Mouse (Mus musculus): ENCODE measurements around the gene Pfkl. TPM values are rescaled to one million over a fixed set of nuclear protein-coding genes. Genes with fewer than 3 reads are reported as not detected.

Gene Pfkl
- polyA plus RNA-seq, 1 experiment from 2014 or later, result 108 TPM

DNA sequence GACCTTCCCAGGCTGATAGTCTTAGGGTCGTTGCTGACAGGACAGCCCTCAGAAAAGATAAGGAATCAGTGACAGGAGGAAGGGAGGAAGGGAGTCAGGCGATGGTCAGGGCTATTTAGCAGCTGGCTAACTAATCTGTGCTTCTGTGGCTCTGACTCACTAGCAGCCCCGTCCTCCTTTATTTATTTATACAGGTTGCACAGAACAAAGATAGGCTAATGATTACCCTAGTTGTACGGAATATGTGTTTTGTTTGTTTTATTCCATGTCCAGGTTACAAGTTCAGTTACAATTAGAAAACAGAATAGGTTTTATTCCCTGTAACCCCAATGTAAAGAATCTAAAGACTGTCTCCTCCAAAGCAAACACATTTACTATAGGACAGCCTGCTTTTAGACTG, 34.2 kb downstream of the Pfkl start:
- Histone ChIP-seq H3K9ac (replicated peaks; ENCODE audit: low read length) (no peak overlapping the region), H3K27me3 (ENCODE audit: control insufficient read depth, insufficient read depth, low read length) (no peaks in the 10 kb centered on the region), H3K4me1 (ENCODE audit: control insufficient read depth, insufficient read depth, low read length) (no peaks in the 10 kb centered on the region), H3K27ac (replicated peaks; ENCODE audit: low read depth, low read length) (no peak overlapping the region), H3K36me3 (replicated peaks; ENCODE audit: control insufficient read depth, insufficient read depth, low read depth, low read length) (no peaks in the 10 kb centered on the region; the same call in 1 of the 2 replicates), H3K9me3 (replicated peaks; ENCODE audit: control insufficient read depth, low read length) (no peaks in the 10 kb centered on the region), H3K4me3 (ENCODE audit: low read depth, low read length) (no peak overlapping the region), H3K4me2 (ENCODE audit: low read depth, low read length) (no peak overlapping the region)
- 51% methylated on average over 4 of the region's 4 CpGs for WGBS
- no peak for ATAC-seq (replicated peaks; ENCODE audit: insufficient number of reproducible peaks, low FRiP score, low TSS enrichment, low read depth)
- no peak for DNase-seq (ENCODE audit: low spot score)

DNA sequence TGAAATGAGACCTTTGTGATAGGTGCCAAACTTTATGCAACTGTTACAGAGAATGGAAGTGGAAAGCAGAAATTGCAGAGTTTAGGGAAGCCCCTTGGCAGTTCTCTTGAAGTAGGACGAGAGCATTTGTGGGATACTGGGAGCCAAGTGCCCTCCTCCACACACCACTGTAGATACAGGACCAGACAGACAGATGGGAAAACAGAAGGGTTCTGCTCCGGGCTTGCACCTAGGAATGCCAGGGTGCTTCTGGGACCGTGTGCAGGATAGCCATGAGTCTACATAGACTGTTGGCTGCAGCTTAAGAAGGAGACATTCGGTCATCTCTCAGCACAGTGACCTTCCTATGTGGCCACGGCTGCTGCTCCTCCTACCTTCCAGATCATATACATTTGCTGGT, 35.1 kb downstream of the Pfkl start:
- Histone ChIP-seq H3K36me3 (replicated peaks; ENCODE audit: control insufficient read depth, insufficient read depth, low read depth, low read length) (no peaks in the 10 kb centered on the region; the same call in 1 of the 2 replicates), H3K27ac (replicated peaks; ENCODE audit: low read depth, low read length) (no peak overlapping the region), H3K4me2 (ENCODE audit: low read depth, low read length) (no peak overlapping the region), H3K4me3 (ENCODE audit: low read depth, low read length) (no peak overlapping the region), H3K9me3 (replicated peaks; ENCODE audit: control insufficient read depth, low read length) (no peaks in the 10 kb centered on the region), H3K9ac (replicated peaks; ENCODE audit: low read length) (no peak overlapping the region), H3K27me3 (ENCODE audit: control insufficient read depth, insufficient read depth, low read length) (peaks cover 6% of the 10 kb centered on the region), H3K4me1 (ENCODE audit: control insufficient read depth, insufficient read depth, low read length) (no peaks in the 10 kb centered on the region)
- ATAC-seq (replicated peaks; ENCODE audit: insufficient number of reproducible peaks, low FRiP score, low TSS enrichment, low read depth) (no peak), DNase-seq (ENCODE audit: low spot score) (no peak)
- 72% methylated on average over 5 of the region's 5 CpGs for WGBS

DNA sequence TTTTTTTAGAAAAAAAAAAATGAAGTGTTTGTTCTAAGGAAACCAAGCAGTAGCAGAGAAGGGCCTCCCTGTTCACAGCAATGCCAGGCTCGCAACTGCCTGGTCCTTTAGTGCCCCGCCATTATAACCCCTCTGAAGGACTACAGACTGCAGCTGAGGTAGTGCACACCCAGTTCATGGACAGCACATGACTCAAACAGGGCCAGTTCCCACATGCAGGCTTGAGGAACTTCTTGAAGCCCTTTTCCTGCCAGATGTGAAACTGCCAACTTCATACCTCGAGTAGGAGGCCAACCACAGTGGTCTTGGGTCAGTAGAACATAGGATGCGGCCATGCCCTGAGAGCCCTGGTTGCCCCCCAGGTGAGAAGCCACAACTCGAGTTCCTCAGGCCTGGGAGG, 35.6 kb downstream of the Pfkl start:
- ATAC-seq (replicated peaks; ENCODE audit: insufficient number of reproducible peaks, low FRiP score, low TSS enrichment, low read depth) (no peak), DNase-seq (ENCODE audit: low spot score) (no peak)
- H3K9me3 ChIP-seq (replicated peaks; ENCODE audit: control insufficient read depth, low read length), result no peaks in the 10 kb centered on the region
- H3K4me1 ChIP-seq (ENCODE audit: control insufficient read depth, insufficient read depth, low read length), result no peaks in the 10 kb centered on the region
- H3K4me3 ChIP-seq (ENCODE audit: low read depth, low read length), result no peak overlapping the region
- H3K27ac ChIP-seq (replicated peaks; ENCODE audit: low read depth, low read length), result no peak overlapping the region
- H3K27me3 ChIP-seq (ENCODE audit: control insufficient read depth, insufficient read depth, low read length), result peaks cover 10% of the 10 kb centered on the region
- no peak overlapping the region for H3K4me2 ChIP-seq (ENCODE audit: low read depth, low read length)
- no peak overlapping the region for H3K9ac ChIP-seq (replicated peaks; ENCODE audit: low read length)
- H3K36me3 ChIP-seq (replicated peaks; ENCODE audit: control insufficient read depth, insufficient read depth, low read depth, low read length), result no peaks in the 10 kb centered on the region; the same call in 1 of the 2 replicates
- 75% methylated on average over 5 of the region's 5 CpGs for WGBS

DNA sequence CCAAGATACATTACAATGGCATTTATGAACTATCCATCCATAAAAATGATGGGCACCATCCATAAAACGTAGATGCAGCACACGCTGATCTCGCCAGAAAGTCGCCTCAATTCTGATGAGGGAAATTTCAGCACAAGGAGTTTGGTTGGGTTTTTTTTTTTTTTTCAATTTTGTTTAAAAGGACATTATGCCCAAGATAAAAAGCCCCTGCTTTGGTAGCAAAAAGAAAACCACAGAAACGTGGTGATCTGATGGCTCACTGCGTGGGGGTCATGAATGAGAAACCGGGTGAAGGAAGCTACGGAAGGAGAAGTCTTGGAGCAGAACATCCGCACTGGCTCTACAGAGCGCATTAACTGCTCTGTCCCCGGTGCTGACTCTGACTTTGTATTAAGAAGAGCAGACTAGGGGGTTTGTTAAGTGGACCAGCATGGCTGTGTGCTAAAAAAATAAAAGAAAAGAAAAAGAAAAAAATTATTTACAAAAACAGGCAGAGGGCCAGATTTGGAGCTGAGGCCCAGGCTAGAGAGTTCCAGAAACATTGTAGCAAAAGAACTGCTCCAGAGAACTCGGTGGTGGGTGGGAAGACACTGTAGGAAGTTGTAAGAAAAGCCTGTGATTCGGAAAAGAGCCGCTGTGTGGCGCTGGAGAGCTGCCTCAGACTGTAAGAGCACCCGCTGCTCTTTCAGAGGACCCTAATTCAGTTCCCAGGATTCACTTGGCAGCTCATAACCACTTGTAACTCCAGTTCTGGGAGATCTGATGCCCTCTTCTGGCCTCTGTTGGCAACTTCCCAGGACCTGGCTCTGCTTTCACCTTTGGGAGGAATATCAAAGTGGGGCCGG, 38.0 kb downstream of the Pfkl start:
- ATAC-seq (replicated peaks; ENCODE audit: insufficient number of reproducible peaks, low FRiP score, low TSS enrichment, low read depth) (no peak), DNase-seq (ENCODE audit: low spot score) (peak; percentile 51)
- Histone ChIP-seq H3K27ac (replicated peaks; ENCODE audit: low read depth, low read length) (no peak overlapping the region), H3K9ac (replicated peaks; ENCODE audit: low read length) (no peak overlapping the region), H3K4me2 (ENCODE audit: low read depth, low read length) (no peak overlapping the region), H3K36me3 (replicated peaks; ENCODE audit: control insufficient read depth, insufficient read depth, low read depth, low read length) (no peaks in the 10 kb centered on the region), H3K4me3 (ENCODE audit: low read depth, low read length) (no peak overlapping the region), H3K27me3 (ENCODE audit: control insufficient read depth, insufficient read depth, low read length) (peaks cover 18% of the 10 kb centered on the region), H3K9me3 (replicated peaks; ENCODE audit: control insufficient read depth, low read length) (no peaks in the 10 kb centered on the region), H3K4me1 (ENCODE audit: control insufficient read depth, insufficient read depth, low read length) (no peaks in the 10 kb centered on the region)
- WGBS, result 63% methylated on average over 17 of the region's 17 CpGs

DNA sequence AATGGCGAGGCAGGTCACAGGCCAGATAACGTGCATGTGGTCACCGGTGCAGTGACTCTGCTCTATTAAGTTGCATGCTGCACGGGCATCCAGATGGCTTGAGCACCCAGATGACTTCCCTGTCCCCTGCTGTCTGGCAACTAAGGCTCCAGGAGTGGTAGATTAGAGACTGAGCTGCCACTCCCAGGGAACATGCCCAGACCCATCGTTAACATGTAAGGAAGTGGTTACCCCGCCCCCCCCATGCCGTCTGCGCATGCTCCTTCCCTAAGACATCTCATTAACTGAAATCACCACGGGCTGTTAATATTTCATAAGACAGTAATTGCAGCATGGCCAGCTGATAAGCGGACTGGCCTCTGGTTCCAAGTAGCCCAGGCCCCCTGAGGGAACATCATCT, 38.7 kb downstream of the Pfkl start:
- no peak for DNase-seq (ENCODE audit: low spot score)

DNA sequence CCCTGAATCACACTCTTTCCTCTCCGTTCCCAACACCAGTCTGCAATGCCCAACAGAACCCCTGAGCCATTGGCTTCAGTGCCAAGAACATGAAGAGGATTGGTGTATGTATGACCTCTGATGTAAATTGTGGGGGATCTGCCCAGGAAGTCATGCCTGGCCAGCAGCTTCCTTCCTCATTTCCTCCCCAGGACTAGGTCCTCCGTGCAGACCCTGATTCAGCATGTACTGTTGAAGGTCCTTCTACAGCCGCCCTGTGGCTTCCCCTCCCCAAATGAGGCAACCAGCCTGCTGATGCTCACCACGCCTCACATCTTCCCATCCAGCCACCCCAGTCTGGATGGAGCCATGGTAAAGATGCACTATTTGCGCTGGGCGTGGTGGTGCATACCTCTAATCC, 39.4 kb downstream of the Pfkl start, which contains the start of gene Trpm2:
Gene Trpm2 (minus strand): TSS at position 83 of the 400 bp plus-strand sequence.
- no peak for ATAC-seq (replicated peaks; ENCODE audit: insufficient number of reproducible peaks, low FRiP score, low TSS enrichment, low read depth)
- Histone ChIP-seq H3K9me3 (replicated peaks; ENCODE audit: control insufficient read depth, low read length) (no peaks in the 10 kb centered on the region), H3K27ac (replicated peaks; ENCODE audit: low read depth, low read length) (no peak within 1 kb of the TSS), H3K4me3 (ENCODE audit: low read depth, low read length) (peak within 1 kb of the TSS; percentile 18), H3K27me3 (ENCODE audit: control insufficient read depth, insufficient read depth, low read length) (peaks cover 18% of the 10 kb centered on the region), H3K4me1 (ENCODE audit: control insufficient read depth, insufficient read depth, low read length) (no peaks in the 10 kb centered on the region), H3K4me2 (ENCODE audit: low read depth, low read length) (peak within 1 kb of the TSS; percentile 62), H3K36me3 (replicated peaks; ENCODE audit: control insufficient read depth, insufficient read depth, low read depth, low read length) (no peaks in the 10 kb centered on the region), H3K9ac (replicated peaks; ENCODE audit: low read length) (peak within 1 kb of the TSS; percentile 25; the same call in 1 of the 2 replicates)
- 83% methylated on average over 6 of the region's 6 CpGs for WGBS
- DNase-seq (ENCODE audit: low spot score), result no peak

More for the DNA sequence above, 38.7 kb downstream of the Pfkl start:
- no peaks in the 10 kb centered on the region for H3K36me3 ChIP-seq (replicated peaks; ENCODE audit: control insufficient read depth, insufficient read depth, low read depth, low read length)
- H3K4me1 ChIP-seq (ENCODE audit: control insufficient read depth, insufficient read depth, low read length), result no peaks in the 10 kb centered on the region
- H3K9me3 ChIP-seq (replicated peaks; ENCODE audit: control insufficient read depth, low read length), result no peaks in the 10 kb centered on the region
- H3K27me3 ChIP-seq (ENCODE audit: control insufficient read depth, insufficient read depth, low read length), result peaks cover 18% of the 10 kb centered on the region
- no peak overlapping the region for H3K9ac ChIP-seq (replicated peaks; ENCODE audit: low read length)
- no peak overlapping the region for H3K27ac ChIP-seq (replicated peaks; ENCODE audit: low read depth, low read length)
- WGBS, result 85% methylated on average over 10 of the region's 10 CpGs
- ATAC-seq (replicated peaks; ENCODE audit: insufficient number of reproducible peaks, low FRiP score, low TSS enrichment, low read depth), result no peak
- H3K4me2 ChIP-seq (ENCODE audit: low read depth, low read length), result no peak overlapping the region
- no peak overlapping the region for H3K4me3 ChIP-seq (ENCODE audit: low read depth, low read length)

DNA sequence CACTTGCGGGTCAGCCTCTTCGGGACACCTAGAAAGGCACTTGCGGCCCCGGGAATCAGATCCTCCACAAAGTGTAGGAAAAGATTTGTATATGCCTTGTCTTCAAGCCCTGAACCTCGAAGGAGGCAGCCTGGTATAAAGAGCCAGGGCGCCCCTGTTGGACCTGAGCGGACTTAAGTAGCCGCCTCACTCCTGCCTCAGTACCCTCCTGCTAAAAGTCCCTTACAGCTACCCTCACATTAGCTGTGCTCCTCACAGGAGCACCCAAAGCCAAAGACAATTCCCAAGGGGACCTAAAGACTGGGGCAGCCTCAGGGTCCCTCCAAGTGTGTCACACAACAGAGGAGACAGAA, 39.9 kb downstream of the Pfkl start:
- Histone ChIP-seq H3K9ac (replicated peaks; ENCODE audit: low read length) (peak overlapping the region; percentile 25; the same call in 1 of the 2 replicates), H3K4me3 (ENCODE audit: low read depth, low read length) (peak overlapping the region; percentile 18; the same call in 1 of the 2 replicates), H3K36me3 (replicated peaks; ENCODE audit: control insufficient read depth, insufficient read depth, low read depth, low read length) (no peaks in the 10 kb centered on the region), H3K27ac (replicated peaks; ENCODE audit: low read depth, low read length) (no peak overlapping the region), H3K27me3 (ENCODE audit: control insufficient read depth, insufficient read depth, low read length) (peaks cover 18% of the 10 kb centered on the region), H3K4me2 (ENCODE audit: low read depth, low read length) (peak overlapping the region; percentile 62), H3K9me3 (replicated peaks; ENCODE audit: control insufficient read depth, low read length) (no peaks in the 10 kb centered on the region), H3K4me1 (ENCODE audit: control insufficient read depth, insufficient read depth, low read length) (no peaks in the 10 kb centered on the region)
- WGBS, result 16% methylated on average over 8 of the region's 8 CpGs
- DNase-seq (ENCODE audit: low spot score) (no peak), ATAC-seq (replicated peaks; ENCODE audit: insufficient number of reproducible peaks, low FRiP score, low TSS enrichment, low read depth) (0 out of 2 replicates have a peak, but pooled peaks have one; percentile 9)

DNA sequence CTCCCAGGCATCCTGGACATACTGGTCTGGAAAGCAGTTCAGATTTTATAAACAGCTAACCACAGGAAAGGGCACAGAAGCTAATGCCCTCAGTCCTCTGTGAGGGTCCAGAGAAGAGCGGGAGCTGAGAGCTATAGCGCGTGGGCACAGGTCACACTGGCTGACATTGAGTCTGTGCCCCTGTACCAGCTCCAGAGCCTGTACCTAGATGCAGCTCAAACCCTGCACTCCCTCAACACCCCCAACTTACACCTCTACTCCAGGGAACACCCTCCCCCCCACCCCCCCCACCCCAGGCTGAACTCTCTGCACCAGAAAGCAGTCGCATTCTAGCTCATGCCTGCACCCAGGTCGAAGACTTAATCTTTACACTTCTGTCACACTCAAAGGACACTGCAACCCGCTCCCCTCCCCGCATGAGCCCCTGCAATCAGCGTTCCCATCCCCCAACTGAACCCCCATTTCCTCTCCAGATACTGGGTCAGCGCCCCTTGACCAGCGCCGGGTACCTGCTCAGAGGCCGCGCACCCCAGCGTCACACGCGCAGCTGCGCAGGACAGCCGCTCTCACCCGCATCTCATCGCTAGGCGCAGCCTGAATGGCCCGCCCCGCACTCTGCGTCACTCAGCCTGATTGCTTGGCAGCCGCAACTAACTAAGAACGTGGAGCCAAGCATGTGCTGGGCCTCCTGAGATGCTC, 40.5 kb downstream of the Pfkl start:
- peak; percentile 64; the same call in 1 of the 2 replicates for ATAC-seq (replicated peaks; ENCODE audit: insufficient number of reproducible peaks, low FRiP score, low TSS enrichment, low read depth)
- 8% methylated on average over 26 of the region's 26 CpGs for WGBS
- no peak overlapping the region for H3K27ac ChIP-seq (replicated peaks; ENCODE audit: low read depth, low read length)
- H3K4me3 ChIP-seq (ENCODE audit: low read depth, low read length), result peak overlapping the region; percentile 18
- peaks cover 18% of the 10 kb centered on the region for H3K27me3 ChIP-seq (ENCODE audit: control insufficient read depth, insufficient read depth, low read length)
- DNase-seq (ENCODE audit: low spot score), result peak; percentile 71
- H3K4me1 ChIP-seq (ENCODE audit: control insufficient read depth, insufficient read depth, low read length), result no peaks in the 10 kb centered on the region
- no peaks in the 10 kb centered on the region for H3K9me3 ChIP-seq (replicated peaks; ENCODE audit: control insufficient read depth, low read length)
- H3K9ac ChIP-seq (replicated peaks; ENCODE audit: low read length), result peak overlapping the region; percentile 25; the same call in 1 of the 2 replicates
- peak overlapping the region; percentile 62 for H3K4me2 ChIP-seq (ENCODE audit: low read depth, low read length)
- no peaks in the 10 kb centered on the region for H3K36me3 ChIP-seq (replicated peaks; ENCODE audit: control insufficient read depth, insufficient read depth, low read depth, low read length)
